Mouse (Mus musculus) forebrain, embryonic 14.5 days (tissue): ENCODE results near the gene Tsx. TPM values are rescaled to one million over a fixed set of nuclear protein-coding genes. Genes with fewer than 3 reads are reported as not detected.

Experiments used
- ATAC-seq: fragments of 200-750 bp; cut with Nextera tagmentation; 2 replicates; pipeline ENCODE4 v1.8.0; 2017; ENCODE audit warnings: mild to moderate bottlenecking, moderate library complexity
- DNase-seq: peaks from one replicate; pipeline ENCODE4 v3.0.0-alpha.2; 2015; ENCODE audit warnings: low spot score
- H3K27ac ChIP-seq: fragments of 300-500 bp; sonication (generic); 2 replicates; pipeline ENCODE4 v1.5.1; 2014; ENCODE audit warnings: low read depth, mild to moderate bottlenecking, control low read depth, low read length, moderate library complexity
- H3K27me3 ChIP-seq: fragments of 300-500 bp; sonication (generic); replicated peaks from 2 replicates; pipeline ENCODE4 v1.6.1; 2014; ENCODE audit warnings: low read length, control low read depth, mixed read lengths; ENCODE audit not compliant: control insufficient read depth, insufficient read depth
- H3K36me3 ChIP-seq: fragments of 300-500 bp; sonication (generic); 2 replicates; pipeline ENCODE4 v1.6.1; 2014; ENCODE audit warnings: low read length, control low read depth; ENCODE audit not compliant: control insufficient read depth, insufficient read depth
- H3K4me1 ChIP-seq: fragments of 300-500 bp; sonication (generic); 2 replicates; pipeline ENCODE4 v1.6.1; 2014; ENCODE audit warnings: antibody characterized with exemption, low read length, control low read depth; ENCODE audit not compliant: control insufficient read depth, insufficient read depth
- H3K4me2 ChIP-seq: fragments of 300-500 bp; sonication (generic); 2 replicates; pipeline ENCODE4 v1.6.1; 2014; ENCODE audit warnings: mild to moderate bottlenecking, control low read depth, low read length
- H3K4me3 ChIP-seq: fragments of 300-500 bp; sonication (generic); 2 replicates; pipeline ENCODE4 v1.5.1; 2014; ENCODE audit warnings: low read depth, low read length, control low read depth
- H3K9ac ChIP-seq: fragments of 300-500 bp; sonication (generic); 2 replicates; pipeline ENCODE4 v1.6.1; 2014; ENCODE audit warnings: mild to moderate bottlenecking, low read length, control low read depth, moderate library complexity
- H3K9me3 ChIP-seq: fragments of 300-500 bp; sonication (generic); replicated peaks from 2 replicates; pipeline ENCODE4 v1.6.1; 2016; ENCODE audit warnings: low read length, control low read depth, mixed read lengths; ENCODE audit not compliant: control insufficient read depth
- WGBS: fragments of 180-500 bp; shearing (Covaris S2); extraction: QIAGEN DNeasy Blood & Tissue Kit; methylation state at CpG from one replicate; pipeline ENCODE4 v1.1.7; 2014; 5-methylcytosine and 5-hydroxymethylcytosine counted together
- polyA plus RNA-seq: library from polyadenylated mRNA; unstranded; fragments of >200 nt; fragmentation: Nextera tagmentation; extraction: Ambion mirVana; gene quantifications from 2 replicates; pipeline ENCODE4 v1.2.1, GENCODE M21; 2014

Gene Tsx
- not detected in 2 replicates for polyA plus RNA-seq

DNA sequence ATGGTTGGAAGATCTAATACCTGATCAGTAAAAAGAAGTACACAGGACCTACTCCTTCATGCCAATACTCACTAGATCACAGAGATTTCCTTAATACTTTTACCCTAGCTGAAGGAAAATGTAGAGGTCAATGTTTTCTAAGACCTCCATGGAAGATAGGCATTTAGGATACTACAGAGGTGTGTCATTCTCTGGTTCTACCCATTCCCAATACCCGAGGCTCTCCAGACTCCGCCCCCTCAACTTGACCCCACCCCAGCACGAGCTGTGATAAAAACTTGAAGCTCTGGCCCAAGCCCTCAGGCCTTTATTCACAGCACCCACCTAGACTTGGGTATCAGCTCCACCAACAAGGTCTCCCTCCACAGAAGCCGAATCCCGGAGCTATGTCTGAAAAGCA is at the start of gene Tsx:
TSS of gene Tsx (plus strand) at position 301 of the 400 bp plus-strand sequence.
- Histone ChIP-seq H3K9me3 (no peaks in the 10 kb centered on the region), H3K36me3 (no peaks in the 10 kb centered on the region), H3K4me3 (no peak within 1 kb of the TSS), H3K9ac (no peak within 1 kb of the TSS), H3K4me2 (no peak within 1 kb of the TSS), H3K4me1 (no peaks in the 10 kb centered on the region), H3K27me3 (0 out of 2 replicates have a peak, but pooled peaks cover 9% of the 10 kb centered on the region), H3K27ac (no peak within 1 kb of the TSS)
- no peak for DNase-seq
- no peak for ATAC-seq
- 78% methylated on average over 5 of the region's 5 CpGs for WGBS

DNA sequence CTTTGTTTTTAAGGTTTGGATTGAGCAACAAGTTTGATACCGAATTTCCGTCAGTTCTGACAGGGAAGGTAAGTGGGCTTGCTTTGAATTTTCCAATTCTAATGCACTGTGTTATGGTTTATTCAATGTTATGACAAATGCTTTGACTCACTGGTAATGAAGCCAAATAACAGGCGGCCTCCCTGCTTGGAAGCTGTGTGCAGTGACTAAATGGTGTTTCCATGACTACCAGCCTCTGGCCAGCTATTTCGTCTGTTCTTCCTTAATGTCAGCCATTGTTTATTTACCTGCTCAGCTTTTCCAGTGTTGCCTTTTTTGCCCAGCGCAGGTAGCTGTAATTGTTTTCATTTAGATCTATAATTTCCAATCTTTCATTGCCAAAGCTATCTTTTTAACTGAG is 48.1 kb upstream of the Tsx start:
- Histone ChIP-seq H3K4me2 (no peak overlapping the region), H3K27me3 (0 out of 2 replicates have a peak, but pooled peaks cover 3% of the 10 kb centered on the region), H3K9ac (no peak overlapping the region), H3K4me3 (no peak overlapping the region), H3K27ac (no peak overlapping the region), H3K9me3 (no peaks in the 10 kb centered on the region), H3K4me1 (no peaks in the 10 kb centered on the region), H3K36me3 (no peaks in the 10 kb centered on the region)
- ATAC-seq: no peak
- 48% methylated on average over 5 of the region's 5 CpGs for WGBS
- peak; percentile 55 for DNase-seq

DNA sequence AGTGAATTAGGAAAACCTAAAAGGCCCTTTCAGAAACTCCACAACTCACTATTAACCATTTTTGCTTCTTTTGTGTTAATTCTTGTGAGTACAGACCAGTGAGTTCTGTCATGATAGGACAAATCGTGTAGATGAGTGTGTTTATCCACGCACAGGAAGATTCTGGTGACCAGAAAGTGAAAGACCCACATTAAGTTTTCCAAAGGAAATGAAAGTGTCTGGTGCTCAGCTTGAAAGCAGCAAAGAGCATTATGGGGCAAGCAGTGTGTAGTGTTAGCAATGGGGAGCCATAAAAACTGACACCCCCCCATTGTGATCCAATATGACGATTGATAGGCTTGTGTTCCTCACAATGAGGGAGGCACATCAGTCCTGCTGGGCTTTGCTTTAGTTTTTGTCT is 45.6 kb upstream of the Tsx start:
- no peak overlapping the region for H3K4me3 ChIP-seq
- H3K4me2 ChIP-seq: no peak overlapping the region
- 75% methylated on average over 3 of the region's 3 CpGs for WGBS
- no peaks in the 10 kb centered on the region for H3K4me1 ChIP-seq
- H3K36me3 ChIP-seq: no peaks in the 10 kb centered on the region
- DNase-seq (no peak), ATAC-seq (no peak)
- no peak overlapping the region for H3K9ac ChIP-seq
- no peaks in the 10 kb centered on the region for H3K9me3 ChIP-seq
- 0 out of 2 replicates have a peak, but pooled peaks cover 2% of the 10 kb centered on the region for H3K27me3 ChIP-seq
- H3K27ac ChIP-seq: no peak overlapping the region

DNA sequence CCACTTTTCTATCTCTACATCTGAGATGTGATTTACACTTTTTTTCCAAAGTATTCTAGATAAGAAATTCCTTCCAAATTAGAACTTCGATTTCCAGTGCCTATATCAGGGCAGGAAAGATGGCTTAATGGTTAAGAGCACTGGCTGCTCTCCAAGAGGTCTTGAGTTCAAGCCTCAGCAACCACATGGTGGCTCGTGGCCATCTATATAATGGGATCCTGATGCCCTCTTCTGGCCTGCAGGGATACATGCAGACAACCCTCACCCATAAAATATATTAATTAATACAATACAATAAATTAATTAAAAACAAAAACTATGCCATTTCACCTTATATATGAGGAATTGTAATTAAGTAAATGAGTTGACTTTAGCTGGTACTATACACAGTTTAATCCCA is 43.0 kb upstream of the Tsx start:
- 0 out of 2 replicates have a peak, but pooled peaks cover 4% of the 10 kb centered on the region for H3K27me3 ChIP-seq
- DNase-seq: peak; percentile 7
- H3K9ac ChIP-seq: no peak overlapping the region
- 77% methylated on average over 2 of the region's 2 CpGs for WGBS
- H3K9me3 ChIP-seq: no peaks in the 10 kb centered on the region
- 0 out of 2 replicates have a peak, but pooled peaks cover 2% of the 10 kb centered on the region for H3K36me3 ChIP-seq
- ATAC-seq: no peak
- H3K4me1 ChIP-seq: no peaks in the 10 kb centered on the region
- no peak overlapping the region for H3K4me2 ChIP-seq
- no peak overlapping the region for H3K4me3 ChIP-seq
- H3K27ac ChIP-seq: no peak overlapping the region

DNA sequence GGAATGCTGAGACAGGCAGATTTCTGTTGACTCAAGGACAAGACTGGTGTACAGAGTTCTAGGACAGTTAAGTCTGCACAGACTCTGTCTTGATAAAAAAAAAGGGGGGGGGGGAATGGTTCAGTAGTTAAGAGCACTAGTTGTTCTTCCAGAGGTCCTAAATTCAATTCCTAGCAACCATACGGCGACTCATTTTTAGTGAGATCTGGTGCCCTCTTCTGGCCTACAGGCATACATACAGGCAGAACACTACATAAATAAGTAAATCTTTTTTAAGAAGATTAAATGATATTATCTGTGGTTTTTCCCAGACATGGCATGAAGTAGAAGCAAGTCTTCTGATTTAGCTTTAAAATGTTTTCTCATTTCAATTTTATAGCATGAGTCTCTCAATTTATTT is 42.6 kb upstream of the Tsx start:
- Histone ChIP-seq H3K4me1 (no peaks in the 10 kb centered on the region), H3K4me2 (no peak overlapping the region), H3K9ac (no peak overlapping the region), H3K9me3 (no peaks in the 10 kb centered on the region), H3K27me3 (0 out of 2 replicates have a peak, but pooled peaks cover 4% of the 10 kb centered on the region), H3K4me3 (no peak overlapping the region), H3K27ac (no peak overlapping the region), H3K36me3 (0 out of 2 replicates have a peak, but pooled peaks cover 2% of the 10 kb centered on the region)
- DNase-seq: peak; percentile 40
- no peak; the same call in 1 of the 2 replicates for ATAC-seq
- WGBS: 37% methylated on average over 2 of the region's 2 CpGs

DNA sequence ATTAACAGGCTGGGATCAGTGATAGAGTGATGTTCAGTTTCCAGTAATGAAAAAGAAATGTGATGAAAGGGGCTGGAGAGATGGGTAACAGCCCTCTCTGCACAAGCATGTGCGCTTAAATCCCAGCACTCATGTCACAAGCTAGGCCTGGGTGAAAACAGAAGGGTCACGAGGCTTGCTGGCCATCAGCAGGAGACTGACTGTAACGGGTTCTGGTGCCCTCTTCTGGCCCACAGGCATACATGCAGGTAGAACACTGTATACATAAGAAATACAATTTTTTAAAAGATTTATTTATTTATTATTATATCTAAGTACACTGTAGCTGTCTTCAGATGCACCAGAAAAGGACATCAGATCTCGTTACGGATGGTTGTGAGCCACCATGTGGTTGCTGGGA is 40.0 kb upstream of the Tsx start:
- Histone ChIP-seq H3K9ac (no peak overlapping the region), H3K9me3 (no peaks in the 10 kb centered on the region), H3K27ac (no peak overlapping the region), H3K27me3 (0 out of 2 replicates have a peak, but pooled peaks cover 4% of the 10 kb centered on the region), H3K36me3 (0 out of 2 replicates have a peak, but pooled peaks cover 2% of the 10 kb centered on the region), H3K4me3 (no peak overlapping the region), H3K4me1 (no peaks in the 10 kb centered on the region), H3K4me2 (no peak overlapping the region)
- DNase-seq (peak; percentile 17), ATAC-seq (no peak)
- WGBS: 70% methylated on average over 5 of the region's 5 CpGs

DNA sequence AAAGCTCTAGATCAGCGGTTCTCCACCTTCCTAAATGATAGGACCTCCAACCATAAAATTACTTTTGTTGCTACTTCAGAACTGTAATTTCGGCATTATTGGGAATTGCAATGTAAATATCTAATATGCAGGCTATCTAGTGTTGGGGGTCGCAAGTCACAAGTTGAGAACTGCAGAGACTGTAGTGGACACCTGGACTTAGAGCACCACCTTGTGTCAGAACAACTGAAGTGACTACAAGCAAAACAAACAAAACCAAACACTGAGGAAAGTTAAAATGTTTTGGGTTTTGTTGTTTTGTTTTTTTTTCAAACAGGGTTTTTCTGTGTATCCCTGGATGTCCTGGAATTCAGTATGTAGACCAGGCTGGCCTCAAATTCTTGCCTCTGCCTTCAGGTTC is 29.7 kb upstream of the Tsx start:
- no peaks in the 10 kb centered on the region for H3K27me3 ChIP-seq
- WGBS: 74% methylated on average over 3 of the region's 3 CpGs
- H3K27ac ChIP-seq: no peak overlapping the region
- H3K4me1 ChIP-seq: no peaks in the 10 kb centered on the region
- DNase-seq: no peak
- H3K4me3 ChIP-seq: no peak overlapping the region
- H3K36me3 ChIP-seq: no peaks in the 10 kb centered on the region
- H3K4me2 ChIP-seq: no peak overlapping the region
- no peak overlapping the region for H3K9ac ChIP-seq
- H3K9me3 ChIP-seq: no peaks in the 10 kb centered on the region
- no peak for ATAC-seq

DNA sequence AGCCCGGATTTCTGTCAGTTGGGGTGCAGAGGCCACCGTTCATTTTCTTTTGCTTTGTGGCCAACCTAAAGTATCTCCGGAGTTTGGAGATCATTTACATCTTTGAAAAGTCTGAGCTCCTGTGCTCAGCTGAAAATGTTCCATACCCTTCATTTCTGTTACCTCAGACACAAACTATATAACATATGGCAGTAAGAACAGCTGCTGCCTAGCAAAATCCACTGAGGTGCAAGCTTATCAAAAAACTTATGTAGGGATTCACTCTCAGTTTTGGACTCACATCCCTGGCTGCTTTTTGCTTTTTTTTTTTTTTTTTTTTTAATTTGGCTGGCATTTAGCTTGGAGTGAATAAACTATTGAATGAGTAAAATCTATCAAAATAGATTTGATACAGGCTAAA is 26.1 kb upstream of the Tsx start:
- no peaks in the 10 kb centered on the region for H3K4me1 ChIP-seq
- H3K9ac ChIP-seq: no peak overlapping the region
- no peak for DNase-seq
- WGBS: 85% methylated on average over 3 of the region's 3 CpGs
- H3K4me3 ChIP-seq: no peak overlapping the region
- no peaks in the 10 kb centered on the region for H3K9me3 ChIP-seq
- no peaks in the 10 kb centered on the region for H3K36me3 ChIP-seq
- H3K27me3 ChIP-seq: peaks cover 4% of the 10 kb centered on the region; the same call in 1 of the 2 replicates
- no peak overlapping the region for H3K4me2 ChIP-seq
- no peak overlapping the region for H3K27ac ChIP-seq
- no peak for ATAC-seq

DNA sequence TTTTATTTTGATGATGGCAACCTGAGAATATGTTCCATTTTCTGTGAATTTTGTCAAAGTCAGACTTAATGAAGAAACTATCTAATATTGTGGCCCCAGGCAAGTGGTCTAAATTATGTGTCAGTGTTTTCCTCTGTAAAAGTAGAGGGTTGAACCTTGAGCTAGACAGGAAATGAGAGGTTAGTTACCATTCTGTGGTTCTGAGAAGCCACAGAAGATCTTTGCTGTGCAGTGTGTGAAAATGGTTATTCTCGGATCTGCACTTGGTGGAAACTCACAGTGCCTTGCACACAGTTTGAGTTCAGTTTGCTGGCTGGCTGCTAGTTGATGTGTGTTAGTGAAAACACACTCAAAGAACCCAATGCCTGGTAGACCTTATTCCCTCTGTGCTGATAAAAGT is 20.4 kb upstream of the Tsx start:
- 83% methylated on average over 1 of the region's 1 CpGs for WGBS
- ATAC-seq: no peak
- Histone ChIP-seq H3K4me3 (no peak overlapping the region), H3K9me3 (no peaks in the 10 kb centered on the region), H3K4me2 (no peak overlapping the region), H3K27ac (no peak overlapping the region), H3K36me3 (no peaks in the 10 kb centered on the region), H3K4me1 (no peaks in the 10 kb centered on the region), H3K9ac (no peak overlapping the region), H3K27me3 (peaks cover 4% of the 10 kb centered on the region; the same call in 1 of the 2 replicates)
- DNase-seq: no peak
